Mouse (Mus musculus) ZHBTc4 (cell line): ENCODE data around the gene Crk.

Experiments used
- DNase-seq: peaks from one replicate; pipeline ENCODE4 v3.0.0-alpha.2; 2011; ENCODE audit warnings: low read depth, low spot score

Gene Crk

DNA sequence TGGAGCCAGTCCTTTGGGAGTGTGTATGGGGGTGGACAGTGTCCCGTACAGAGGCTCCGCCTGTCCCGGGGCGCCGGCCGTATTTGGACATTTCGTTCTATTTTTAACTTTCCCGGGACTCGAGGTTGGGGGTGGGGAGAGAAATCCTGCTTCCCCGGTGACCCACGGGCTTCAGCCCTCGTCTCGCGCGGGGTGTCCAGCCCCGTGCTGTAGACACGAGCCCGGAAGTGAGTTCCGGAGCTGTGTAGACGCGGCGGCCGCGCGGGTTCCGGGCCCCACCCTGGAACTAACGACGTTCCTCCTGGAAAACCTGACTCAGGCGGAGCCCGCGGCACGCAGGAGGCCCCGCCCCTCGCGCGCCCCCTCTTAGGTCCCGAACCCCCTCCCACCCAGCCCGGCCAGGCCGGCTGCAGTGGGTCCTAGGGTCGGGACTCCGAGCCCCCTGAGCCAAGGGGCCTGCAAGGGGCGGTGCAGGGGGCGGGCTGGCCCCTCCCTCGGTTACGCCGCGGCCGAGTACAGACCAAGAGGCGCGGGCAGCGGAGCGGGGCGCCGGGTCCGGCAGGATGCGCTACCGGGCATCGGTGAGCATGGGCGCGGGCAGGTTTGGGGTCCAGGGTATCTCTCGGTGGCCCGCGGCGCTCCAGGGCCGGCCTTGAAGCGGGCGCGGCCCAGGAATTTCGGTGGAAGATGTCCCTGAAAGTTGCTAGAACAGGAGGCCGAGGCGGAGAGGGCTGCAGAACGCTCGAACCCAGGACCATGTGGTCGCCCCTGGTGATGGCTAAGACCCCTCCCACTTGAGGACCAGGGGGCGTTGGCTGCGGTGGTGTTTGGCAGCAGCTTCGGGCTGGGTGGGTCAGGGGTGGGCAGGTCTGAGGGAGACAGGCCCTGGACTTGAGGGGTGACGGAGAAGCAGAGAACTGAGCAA, 23.2 kb upstream of the Crk start:
- DNase-seq = peak; percentile 69

GRCm38 (mm10) chr11:75656621-75657590, 22.2 kb upstream of the Crk start:
- DNase-seq = peak; percentile 77

- DNase-seq = no peak
These were observed 21.2 kb upstream of the Crk start for GRCm38 (mm10) chr11:75657841-75658240.

DNA sequence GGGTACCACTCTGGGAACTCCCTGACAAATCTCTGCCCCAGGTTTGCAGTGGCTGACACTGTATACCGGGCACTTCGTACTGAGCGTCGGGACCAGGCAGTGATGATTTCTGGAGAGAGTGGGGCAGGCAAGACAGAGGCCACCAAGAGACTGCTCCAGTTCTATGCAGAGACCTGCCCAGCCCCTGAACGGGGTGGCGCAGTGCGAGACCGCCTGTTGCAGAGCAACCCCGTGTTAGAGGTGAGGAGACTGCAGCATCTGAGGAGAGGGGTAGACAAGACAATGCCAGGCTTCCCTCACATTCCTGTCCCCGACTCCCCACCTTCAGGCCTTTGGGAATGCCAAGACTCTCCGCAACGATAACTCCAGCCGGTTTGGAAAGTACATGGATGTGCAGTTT, 20.7 kb upstream of the Crk start:
- no peak for DNase-seq

DNA sequence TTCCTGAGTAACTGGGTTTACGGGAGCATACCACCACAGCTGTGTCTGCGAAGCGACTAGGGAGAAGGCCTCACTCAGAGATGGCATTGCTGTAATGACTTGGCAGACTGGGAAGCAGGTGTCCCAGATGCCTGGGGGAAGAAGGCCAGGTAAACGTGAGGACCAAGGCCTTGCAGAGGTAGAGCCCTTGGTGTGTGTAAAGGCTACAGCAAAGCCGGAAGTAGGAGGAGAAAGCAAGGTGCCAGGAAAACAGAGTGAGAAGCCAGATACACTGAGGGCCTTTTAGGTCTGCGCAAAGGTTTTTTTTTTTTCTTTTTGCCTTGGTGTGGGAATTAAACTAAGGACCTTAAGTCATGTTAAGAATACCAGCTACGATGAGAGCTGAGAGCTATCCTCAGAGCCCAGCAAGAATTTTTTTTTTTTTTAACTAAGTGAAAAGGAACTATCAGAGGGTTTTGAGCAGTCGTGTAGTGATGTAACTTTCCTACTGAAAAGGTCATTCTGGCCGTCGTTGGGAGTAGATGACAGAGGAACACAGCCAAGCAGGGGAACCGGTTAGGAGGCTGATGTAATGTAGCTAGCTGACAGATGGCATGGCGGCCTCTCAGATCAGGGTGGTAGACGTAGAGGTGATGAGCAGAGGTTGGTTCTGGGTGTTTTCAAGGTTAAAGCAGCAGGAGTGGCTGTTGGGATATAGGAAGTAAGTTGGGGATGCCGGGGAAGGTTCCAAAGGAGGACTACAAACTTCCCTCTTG, 19.9 kb upstream of the Crk start:
- no peak for DNase-seq

GRCm38 (mm10) chr11:75660081-75660590, 18.9 kb upstream of the Crk start:
- DNase-seq = no peak

DNA sequence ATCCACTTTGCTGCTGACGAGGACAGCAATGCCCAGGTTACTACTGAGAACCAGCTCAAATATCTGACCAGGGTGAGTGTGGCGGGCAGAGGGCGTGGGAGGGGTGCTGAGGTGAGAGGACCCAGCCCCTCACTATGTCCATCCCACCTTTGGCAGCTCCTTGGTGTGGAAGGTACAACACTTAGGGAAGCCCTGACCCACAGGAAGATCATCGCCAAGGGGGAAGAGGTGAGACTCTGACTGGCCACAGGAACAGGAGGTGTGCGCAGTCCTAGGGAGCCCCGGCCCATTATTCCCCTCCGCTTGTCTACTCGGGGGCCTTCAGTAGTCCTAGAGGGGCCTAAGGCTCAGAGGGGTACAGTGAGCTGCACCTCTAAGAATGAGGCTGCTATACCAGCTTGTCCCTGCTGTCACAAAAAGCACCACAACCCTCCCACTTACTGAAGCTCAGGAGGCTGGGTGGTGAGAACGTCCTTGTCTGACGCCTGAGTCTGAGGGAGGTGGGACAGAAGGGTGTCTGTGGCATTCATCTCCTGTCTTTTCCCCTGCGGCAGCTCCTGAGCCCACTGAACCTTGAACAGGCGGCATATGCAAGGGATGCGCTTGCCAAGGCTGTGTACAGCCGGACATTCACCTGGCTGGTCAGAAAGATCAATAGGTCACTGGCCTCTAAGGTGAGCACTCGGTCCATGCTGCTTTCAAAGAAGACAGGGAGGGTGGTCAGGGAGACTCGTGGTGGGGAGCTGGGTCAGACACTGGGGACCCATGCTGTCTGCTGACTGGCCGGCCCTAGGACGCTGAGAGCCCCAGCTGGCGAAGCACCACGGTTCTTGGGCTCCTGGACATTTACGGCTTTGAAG, 17.9 kb upstream of the Crk start:
- no peak for DNase-seq

- no peak for DNase-seq
These were observed 16.9 kb upstream of the Crk start for GRCm38 (mm10) chr11:75662131-75662530.

- no peak for DNase-seq
These were observed 12.8 kb upstream of the Crk start for GRCm38 (mm10) chr11:75666296-75666695.

- DNase-seq = no peak
These were observed 10.4 kb upstream of the Crk start for GRCm38 (mm10) chr11:75668621-75669020.

DNA sequence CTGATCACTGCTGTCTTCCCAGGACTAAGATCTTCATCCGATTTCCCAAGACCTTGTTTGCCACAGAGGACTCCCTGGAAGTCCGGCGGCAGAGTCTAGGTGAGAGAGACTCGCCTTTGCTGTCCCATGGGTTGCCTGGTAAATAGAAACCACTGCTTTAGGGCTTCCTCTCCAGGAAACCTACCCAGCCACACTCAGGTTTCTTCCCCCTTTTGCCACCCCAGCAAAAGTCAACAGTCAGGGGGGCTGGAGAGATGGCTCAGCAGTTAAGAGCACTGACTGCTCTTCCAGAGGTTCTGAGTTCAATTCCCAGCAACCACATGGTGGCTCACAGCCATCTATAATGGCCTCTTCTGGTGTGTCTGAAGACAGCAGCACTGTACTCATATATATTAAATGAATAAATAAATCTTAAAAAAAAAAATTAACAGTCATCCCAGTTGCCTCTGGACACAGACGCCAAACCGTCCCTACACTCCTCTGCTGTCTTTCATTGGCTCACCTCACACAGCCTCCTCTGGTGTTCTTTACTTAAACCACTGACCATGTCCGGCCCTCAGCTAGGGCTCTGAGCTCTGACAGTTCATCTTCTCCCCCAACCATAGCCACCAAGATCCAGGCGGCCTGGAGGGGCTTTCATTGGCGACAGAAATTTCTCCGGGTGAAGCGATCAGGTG, 9.7 kb upstream of the Crk start:
- no peak for DNase-seq

- DNase-seq = no peak
These were observed 9.2 kb upstream of the Crk start for GRCm38 (mm10) chr11:75669853-75670200.

DNA sequence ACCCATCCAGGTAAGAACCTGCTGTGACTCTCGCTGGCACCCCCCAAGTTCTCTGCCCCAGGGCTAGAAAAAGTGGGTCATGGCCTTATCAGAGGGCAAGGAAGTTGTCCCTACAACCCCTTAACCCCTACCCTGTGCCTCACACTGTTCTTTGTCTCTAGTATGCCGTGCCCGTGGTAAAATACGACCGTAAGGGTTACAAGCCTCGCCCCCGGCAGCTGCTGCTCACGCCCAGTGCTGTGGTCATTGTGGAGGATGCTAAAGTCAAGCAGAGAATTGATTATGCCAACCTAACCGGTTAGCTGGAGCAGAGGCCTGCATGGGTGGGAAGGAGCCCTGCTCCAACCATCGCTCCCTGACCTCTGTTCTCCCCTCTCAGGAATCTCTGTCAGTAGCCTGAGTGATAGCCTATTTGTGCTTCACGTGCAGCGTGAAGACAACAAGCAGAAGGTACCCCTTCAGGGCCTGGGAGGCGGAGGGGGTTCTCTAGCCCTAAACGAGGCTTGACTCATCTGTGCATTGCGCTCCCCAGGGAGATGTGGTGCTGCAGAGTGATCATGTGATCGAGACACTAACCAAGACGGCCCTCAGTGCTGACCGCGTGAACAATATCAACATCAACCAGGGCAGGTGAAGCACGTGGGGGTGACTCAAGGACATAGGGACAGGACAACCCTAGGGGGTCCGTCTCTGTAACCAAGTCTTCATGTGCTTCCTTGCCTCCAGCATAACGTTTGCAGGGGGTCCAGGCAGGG, 7.5 kb upstream of the Crk start:
- DNase-seq = no peak

DNA sequence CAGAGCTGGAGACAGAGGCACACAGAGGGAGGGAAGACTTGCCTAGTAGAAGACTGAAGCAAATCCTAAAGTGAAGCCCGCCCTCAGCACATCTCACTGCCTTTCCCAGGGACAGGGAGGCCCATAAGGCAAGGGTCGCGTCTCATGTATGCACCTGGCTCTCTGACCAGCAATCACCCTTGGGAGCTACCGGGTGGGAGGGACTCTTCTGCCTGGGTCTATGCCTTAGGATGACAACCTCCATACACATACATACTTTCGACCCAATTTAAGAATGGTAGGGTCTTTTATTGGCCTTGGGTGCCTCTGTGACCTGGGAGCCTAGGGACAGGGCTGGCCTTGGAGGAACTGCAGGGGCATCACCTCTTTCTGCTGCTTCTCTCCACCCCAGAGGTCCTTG, 5.6 kb upstream of the Crk start:
- no peak for DNase-seq

DNA sequence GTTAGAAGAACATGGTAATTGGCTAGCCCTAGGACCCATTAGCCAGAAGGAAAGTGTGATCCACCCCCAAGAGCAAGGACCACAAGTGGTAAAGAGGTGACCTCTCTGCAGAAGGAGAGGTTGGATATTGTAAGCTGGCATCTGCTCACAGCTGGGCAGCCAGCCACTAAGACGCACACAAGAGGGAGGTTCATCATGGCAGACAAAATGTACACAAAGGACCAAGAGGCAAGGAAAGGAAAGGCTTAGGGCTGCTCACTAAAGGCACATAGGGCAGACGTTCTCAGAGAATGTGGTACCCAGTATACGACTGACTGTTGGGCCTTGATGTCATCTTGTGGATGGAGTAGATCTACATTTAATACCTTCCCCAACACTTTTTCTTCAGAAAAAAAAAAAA, 4.2 kb upstream of the Crk start:
- no peak for DNase-seq

- no peak for DNase-seq
These were observed 945 bp upstream of the Crk start for GRCm38 (mm10) chr11:75677881-75678746.

DNA sequence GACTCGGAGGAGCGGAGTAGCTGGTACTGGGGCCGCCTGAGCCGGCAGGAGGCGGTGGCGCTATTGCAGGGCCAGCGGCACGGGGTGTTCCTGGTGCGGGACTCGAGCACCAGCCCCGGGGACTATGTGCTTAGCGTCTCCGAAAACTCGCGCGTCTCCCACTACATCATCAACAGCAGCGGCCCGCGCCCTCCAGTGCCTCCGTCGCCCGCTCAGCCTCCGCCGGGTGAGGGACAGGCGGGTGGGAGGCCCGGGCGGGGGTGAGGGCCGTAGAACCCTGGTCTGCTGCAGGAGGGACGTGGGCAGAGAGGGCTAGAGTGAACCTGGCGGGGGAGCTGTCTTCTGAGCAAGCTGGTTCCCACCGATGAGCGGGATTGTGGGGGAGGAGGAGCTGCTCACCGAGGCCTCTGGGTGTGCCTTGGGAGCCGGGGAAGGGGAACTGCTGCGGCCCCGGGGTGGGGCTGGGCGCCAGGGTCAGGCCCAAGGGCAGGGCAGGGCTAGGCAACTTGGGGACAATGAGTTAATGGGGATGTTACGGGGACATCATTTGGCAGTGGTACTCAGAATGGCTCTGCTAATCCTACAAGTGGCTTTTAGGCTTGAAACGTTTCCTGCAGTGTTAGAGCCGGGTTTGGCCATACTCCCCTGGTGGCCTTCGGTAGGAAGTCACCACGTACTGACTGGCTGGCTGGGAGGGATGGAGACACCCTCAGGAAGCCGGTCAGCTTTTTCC, 546 bp downstream of the Crk start:
- peak; percentile 93 for DNase-seq

- DNase-seq = peak; percentile 36
These were observed 5.4 kb downstream of the Crk start for GRCm38 (mm10) chr11:75684462-75684861.
